Mouse (Mus musculus): Measurements from ENCODE around the gene Gm20388. TPM values are rescaled to one million over a fixed set of nuclear protein-coding genes. Genes with fewer than 3 reads are reported as not detected.

Gene Gm20388
- total RNA-seq, 2 experiments from 2014 or later = 4.0 TPM; not detected in 1

DNA sequence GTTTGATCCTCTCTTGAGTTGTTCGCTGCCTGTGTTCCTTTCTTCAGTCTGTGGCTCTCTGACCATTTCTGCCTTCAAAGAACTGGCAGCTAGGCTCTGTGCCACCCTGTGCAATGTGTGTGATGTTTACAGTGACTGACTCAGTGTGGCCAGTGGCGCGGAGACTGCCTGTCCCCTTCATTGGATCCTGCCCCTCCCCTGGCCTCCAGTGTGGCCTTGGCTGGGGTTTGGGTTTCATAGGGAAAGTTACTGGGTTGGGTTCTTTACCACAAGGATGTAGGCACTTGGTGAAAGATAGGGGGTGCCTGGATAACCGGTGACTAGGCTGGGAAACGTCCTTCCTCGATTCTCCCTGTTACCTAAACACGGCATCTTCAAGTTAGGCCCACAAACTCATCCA, 3774.2 kb downstream of the Gm20388 start:
- DNase-seq = no peak

GRCm38 (mm10) chr8:123685477-123685876, 3774.8 kb downstream of the Gm20388 start:
- DNase-seq = no peak

DNA sequence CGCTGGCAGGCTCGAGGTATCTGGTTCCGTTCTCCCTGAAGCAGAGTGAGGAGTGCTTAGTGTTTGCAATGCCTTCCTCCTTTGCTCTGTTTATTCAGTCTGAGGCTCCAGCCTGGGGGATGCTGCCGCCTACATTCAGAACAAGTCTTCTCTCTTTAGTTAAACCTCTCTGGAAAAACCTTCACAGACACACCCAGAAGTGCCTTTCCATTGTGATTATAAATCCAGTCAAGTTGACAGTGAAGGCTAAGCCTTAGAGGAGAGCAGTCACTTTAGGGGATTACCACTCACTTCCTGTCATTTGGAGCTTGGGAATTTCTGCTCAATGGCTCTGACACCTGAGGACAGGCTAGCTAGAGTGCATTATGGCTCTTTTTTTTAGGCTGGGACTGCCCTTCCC, 3777.2 kb downstream of the Gm20388 start:
- DNase-seq = no peak

DNA sequence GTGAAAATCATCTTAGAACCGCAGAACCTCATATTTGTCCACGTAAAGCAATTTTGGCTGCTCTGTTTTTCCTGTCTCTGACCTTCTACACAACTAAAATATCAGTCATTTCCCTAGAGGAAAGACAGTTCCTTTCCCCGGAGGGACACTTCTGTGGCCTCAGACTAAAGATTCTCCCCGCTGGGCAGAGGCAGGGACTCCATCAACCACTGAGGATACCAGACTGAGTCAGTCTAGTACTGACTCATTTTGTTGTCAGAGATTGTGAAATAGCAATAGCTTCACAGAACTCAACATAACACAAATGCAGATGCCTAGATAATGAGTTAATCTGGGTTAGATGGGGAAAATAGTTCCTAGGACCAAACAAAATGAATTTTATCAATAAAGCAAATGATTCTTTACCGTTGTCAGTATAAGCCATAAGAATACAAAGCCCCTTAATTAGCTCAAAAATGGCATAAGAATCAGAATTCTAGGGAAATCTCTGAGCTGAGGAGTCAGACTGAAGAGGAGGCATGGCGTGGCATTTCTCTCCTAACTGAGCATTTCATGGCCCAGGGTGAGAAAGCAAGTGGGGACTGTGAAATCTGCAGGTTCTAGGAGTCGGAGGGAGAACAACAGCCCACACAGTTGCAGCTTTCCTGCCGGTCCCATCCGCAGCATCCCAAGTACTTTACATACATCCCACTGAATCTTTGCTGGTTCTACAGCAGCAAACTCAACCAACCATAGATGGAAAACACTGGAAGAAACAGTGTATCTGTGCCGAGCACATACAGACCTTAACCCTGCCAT, 3781.7 kb downstream of the Gm20388 start:
- DNase-seq = no peak

- DNase-seq = no peak
Measured at GRCm38 (mm10) chr8:123696167-123696566, 3785.5 kb downstream of the Gm20388 start.

DNA sequence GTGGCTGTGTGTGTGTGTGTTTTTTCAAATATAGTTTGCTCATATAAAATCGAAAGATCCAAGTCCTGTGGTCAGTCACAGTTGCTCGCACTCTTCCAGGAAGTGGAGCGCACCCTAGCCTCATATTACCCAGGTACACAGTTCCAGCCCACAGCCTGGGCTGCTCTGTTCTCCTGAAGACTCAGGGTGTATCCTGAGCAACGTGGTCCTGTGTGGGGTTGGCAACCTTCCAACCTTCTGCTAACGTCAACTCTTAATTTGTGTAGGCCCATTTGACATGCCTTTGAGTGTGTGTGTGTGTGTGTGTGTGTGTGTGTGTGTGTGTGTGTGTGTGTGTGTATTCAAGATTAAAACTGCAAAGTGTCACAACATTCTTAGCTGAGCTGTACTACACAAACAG, 3786.7 kb downstream of the Gm20388 start:
- DNase-seq = no peak

- no peak for DNase-seq
Measured at GRCm38 (mm10) chr8:123700399-123701070, 3789.9 kb downstream of the Gm20388 start.

DNA sequence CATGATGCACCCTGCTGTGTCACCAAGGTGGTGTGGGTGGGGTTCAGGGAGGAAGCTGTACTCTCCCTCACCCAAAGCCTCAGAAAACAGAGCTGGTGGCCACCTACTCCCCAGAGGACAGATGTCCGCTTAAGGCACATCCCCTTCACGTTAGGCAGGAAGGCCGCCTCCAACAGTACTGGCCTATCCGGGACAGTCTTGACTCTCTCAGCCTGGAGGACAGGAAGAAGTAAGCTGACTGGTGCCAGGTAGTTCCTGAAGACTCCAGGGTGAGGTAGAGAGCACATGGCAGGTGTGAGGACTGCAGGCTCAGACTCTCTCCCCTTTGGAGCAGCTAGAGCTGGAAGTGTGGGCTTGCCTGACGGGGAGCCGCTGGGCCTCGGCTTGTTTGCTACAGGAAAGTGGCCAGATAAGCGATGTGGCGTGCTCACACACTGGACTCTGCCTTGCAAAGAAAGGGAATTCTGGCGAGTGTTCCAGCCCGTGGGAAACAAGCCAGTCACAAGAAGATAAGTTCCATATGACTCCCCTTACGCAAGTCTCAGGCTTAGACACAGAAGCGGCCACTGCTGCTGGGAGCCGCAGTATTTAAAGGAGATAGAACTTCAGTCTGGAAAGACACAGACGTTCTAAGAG, 3791.4 kb downstream of the Gm20388 start:
- DNase-seq = peak; percentile 91

DNA sequence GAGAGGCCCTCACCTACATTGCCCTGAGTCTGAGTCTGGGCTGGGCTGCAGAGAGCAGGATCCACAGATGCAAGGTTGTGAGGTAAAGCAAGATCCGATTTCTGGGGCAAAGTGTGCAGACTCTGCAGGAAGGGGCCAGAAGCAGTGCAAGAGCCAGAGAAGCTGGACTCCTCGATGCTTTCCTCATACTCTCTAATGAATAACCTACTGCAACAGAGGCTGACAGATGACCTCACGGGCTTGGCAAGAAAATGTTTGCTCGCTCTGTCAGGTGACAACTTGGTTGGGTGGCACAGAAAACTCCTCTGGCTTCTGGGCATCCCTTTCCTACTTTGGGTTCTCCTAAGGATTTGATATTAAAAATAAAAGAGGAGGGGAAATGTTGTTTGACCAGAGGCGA, 3794.7 kb downstream of the Gm20388 start:
- no peak for DNase-seq

DNA sequence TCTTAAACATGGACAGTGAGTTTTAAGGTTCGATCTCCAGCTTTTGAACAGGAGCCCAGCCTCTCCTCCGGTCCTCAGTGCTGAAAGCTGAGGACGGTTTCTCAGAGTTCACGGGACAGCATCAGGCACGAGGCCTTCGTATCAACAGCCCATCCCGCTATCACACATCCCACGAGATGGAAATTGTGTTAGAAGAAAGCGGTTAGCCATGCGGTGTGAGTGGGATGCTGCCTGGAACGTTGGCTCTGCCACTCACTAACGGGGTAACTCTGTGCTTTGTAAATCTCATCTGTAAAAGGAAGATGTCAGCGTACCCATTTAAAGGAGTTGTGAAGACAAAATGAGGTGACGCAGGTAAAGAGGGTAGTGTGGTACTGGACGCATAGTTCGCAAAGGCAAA, 3796.5 kb downstream of the Gm20388 start:
- no peak for DNase-seq

GRCm38 (mm10) chr8:123708729-123709128, 3798.1 kb downstream of the Gm20388 start:
- no peak for DNase-seq

- DNase-seq = no peak
Measured at GRCm38 (mm10) chr8:123710335-123710734, 3799.7 kb downstream of the Gm20388 start.

DNA sequence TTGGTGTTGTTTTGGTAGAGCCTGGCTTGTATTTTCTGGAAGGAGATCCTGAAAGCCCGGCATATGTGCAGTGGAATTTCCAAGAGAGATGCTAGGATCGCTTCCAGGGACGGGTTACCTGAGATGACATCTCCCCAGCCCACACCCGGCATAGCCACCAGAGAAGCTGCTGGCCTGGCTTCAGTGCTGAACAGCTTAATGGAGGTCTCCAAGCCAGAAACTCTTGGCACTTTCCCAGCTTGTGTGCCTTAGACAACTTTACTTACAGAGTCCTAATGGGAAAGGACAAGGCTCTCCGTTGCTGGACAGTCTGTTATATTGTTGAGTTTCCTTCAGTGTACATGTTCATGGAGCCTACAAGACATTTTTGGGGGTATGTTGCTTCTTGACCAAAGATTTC, 3803.8 kb downstream of the Gm20388 start:
- DNase-seq = no peak

- DNase-seq = peak; percentile 48 to 72
Measured at GRCm38 (mm10) chr8:123715916-123716592, 3805.4 kb downstream of the Gm20388 start.

DNA sequence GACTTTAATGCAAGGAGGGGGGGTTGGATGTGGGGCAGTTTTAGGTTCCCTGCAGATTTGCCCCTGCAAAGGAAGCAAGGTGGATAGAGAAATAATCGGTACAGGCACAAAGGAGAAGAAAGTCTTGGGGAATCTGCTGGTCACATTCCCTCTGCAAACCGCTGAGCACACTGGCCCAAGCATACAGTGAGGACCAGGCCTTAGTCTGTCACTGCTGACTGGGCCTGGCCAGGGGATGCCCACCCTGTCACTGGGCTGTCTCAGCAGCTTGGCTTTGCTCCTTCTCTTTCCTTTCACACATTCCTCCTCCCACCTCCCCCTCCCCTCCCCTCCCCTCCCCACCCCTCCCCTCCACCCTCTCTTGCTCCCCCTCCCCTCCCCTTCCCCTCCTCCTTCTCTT, 3806.5 kb downstream of the Gm20388 start:
- DNase-seq = no peak

- DNase-seq = peak; percentile 77 to 86
Measured at GRCm38 (mm10) chr8:123717516-123718490, 3807.2 kb downstream of the Gm20388 start.

GRCm38 (mm10) chr8:123718752-123719151, 3808.1 kb downstream of the Gm20388 start:
- DNase-seq = no peak

GRCm38 (mm10) chr8:123719280-123719679, 3808.6 kb downstream of the Gm20388 start:
- DNase-seq = no peak

DNA sequence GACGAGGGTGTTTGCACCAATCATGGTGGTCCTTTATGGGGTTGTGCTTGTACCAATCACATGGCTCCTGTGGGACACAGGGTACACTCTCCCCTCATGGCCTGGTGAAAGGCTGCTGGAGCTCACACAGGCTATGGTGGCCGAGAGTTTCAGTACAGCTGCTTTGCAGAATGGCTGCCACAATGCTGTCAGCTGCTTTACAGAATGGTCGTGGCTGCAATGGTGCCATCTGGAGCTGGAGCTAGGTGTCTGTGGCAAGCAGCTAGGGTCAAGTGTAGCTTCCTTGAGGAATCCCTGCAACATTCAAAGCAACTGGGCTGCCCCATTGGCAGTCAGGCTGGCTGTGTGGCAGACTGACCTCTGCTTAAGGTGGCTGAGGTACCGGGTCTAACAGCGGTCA, 3809.2 kb downstream of the Gm20388 start:
- DNase-seq = no peak

DNA sequence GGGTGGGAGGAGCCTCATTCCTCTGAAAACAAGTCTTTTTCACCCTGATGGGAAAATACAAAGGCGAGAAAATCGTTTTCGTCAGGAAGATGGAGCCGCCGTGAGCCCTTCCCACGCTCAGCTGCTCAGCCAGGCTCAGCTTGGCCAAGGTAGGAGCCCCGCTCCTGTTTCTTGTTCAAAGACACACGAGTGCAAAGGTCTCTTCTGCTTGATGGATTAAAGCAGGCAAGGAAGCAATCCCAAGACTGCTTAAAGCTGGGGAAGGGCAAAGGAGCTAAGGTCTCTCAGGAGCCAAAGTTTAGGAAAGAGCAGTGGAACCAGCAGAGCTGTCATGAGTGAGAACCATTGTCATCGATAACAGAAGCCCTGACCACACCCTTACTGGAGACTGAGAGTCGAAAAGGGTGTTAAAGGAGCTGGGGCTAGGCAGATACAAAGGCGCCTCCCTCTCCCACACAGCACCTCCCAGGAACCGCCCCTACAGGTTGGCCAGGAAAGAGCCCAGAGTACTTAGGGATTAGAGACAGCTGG, 3809.9 kb downstream of the Gm20388 start:
- DNase-seq = no peak

DNA sequence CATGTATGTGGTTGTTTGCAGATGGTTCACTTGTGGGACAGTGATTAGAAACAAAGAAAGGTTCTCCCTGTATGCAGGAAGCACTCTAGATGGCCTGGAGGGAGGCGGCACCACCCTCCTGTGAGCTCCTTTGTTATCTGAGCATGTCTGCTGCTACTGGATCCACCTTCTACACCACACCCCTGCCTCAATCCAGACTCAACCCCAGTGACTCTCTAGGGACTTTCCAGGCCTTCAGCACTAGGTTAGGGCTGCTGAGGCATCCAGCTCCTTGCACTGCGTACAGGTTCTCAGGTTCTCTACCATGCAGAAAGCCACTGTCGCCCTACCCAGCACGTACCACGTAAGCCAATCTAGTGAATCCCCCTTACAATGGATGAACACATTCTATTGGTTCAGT, 3811.6 kb downstream of the Gm20388 start:
- no peak for DNase-seq
